Mouse (Mus musculus): Measurements from ENCODE around the gene Rnaseh2c.

- peak; percentile 66 for TF ChIP-seq CTCF (IDR thresholded peaks at IDR 0.05; ENCODE audit: extremely low read depth, insufficient read depth, low read length)
- TF ChIP-seq POLR2A (IDR thresholded peaks at IDR 0.05; ENCODE audit: extremely low read depth, insufficient read depth, low read length) = 0 out of 2 replicates have a peak, but pooled peaks have one; percentile 12
Observed at GRCm38 (mm10) chr19:5567534-5568469, 33.9 kb upstream of the Rnaseh2c start, which contains the start of gene Ap5b1.
